Mouse (Mus musculus) megakaryocyte-erythroid progenitor cell, adult 5 weeks (primary cell): ENCODE measurements around the gene Rufy2. TPM values are rescaled to one million over a fixed set of nuclear protein-coding genes. Genes with fewer than 3 reads are reported as not detected.

ENCODE experiments used
- polyA plus RNA-seq: library from polyadenylated mRNA; stranded (reverse); fragments of >175 nt; gene quantifications from 2 replicates; pipeline ENCODE4 v1.2.3, GENCODE M21; 2012

Rufy2 gene
- 0.69 and 0.87 TPM in 2 replicates for polyA plus RNA-seq

GRCm38 (mm10) chr10:62980039-62980954 is at the start of gene Rufy2:
Gene Rufy2 (plus strand): TSS chr10:62980223.

DNA sequence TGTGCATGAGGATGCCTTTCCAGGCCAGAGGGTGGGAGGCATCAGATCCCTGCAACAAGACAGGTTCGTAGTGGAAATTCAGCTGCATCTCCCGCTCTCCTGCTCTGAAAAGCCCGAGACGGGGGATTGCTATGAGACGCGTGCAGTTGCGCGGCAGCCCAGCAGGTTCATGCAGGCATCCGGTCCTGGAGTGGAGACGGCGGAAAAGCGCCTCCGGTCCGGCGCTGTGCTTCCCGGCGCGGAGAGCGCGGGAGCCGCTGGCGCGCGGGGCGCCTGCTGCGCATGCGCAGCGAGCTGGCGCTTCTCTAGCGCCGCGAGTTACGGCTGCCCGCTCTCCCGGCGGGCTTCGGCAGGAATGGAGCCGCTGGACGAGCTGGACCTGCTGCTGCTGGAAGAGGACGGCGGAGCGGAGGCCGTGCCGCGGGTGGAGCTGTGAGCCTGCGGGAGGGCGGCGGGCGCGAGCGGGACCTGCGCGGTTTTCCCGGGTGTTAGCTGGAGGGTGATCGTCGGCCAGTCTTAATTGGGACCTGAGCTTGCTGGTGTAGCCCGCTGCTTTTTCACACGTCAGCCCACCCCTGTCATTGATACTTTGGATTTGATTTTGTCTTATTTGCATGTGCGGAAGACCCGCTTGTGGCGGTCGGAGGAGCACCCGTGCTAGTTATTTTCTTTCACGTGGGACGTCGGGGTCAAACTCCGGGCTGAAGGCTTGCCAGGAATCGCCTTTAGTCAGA is 33.1 kb upstream of the Rufy2 start, which contains the start of gene Dna2:
Gene Dna2 (plus strand): TSS at position 289 of the 734 bp plus-strand sequence.

DNA sequence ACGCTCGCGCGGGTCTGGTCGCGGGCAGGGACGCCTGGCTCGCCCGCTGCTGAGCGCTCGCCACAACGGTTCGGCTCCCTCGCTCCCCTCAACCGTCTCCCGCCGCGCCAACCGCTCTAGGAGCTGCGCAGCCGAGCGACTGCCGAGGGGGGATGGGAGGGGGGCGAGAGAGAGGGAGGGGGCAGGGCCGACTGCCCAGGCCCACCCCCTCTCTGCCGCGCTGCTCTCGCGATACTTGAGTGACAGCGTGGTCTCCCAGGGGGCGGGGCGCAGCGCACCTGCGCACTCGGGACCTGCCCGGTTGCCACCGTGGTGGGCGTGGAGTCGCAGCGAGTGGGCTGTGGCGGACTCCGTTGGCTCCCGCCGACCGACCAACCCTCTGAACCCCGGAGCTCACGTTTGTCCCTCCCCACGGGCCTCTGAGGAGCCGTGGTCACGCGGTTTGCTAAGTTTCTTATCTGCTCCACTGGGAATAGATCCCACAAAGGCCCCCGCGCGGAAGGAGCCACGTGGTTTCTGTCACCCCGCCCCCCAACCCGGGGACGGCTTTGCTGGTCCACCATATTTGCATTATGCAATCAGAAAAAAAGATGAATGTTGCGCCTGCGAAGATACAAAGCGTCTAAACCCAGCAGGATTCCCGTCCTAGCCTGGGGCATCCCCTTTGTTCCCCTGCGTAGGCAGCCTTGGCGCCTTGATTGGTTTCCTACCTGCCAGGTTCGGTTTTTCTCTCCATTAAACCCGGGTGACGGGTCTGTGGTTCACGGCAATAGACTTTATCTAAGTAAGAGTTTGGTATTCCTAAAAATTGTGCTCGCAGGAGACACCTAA is 43.9 kb downstream of the Rufy2 start, which contains the start of the genes Hnrnph3 and Pbld2:
Gene Hnrnph3 (minus strand): TSS at position 469 of the 831 bp plus-strand sequence.
Gene Pbld2 (plus strand): TSS at position 567 of the 831 bp plus-strand sequence.

GRCm38 (mm10) chr10:63059862-63060261 is 79.8 kb downstream of the Rufy2 start, which contains the start of gene Pbld1:
Gene Pbld1 (plus strand): TSS chr10:63060162.

Other genes with a start within 250 kb of the Rufy2 start
- 9.8 and 13.7 TPM in 2 replicates for gene Ccar1, start 187.9 kb upstream of the Rufy2 start, polyA plus RNA-seq
- 0.97 and 4.5 TPM in 2 replicates for gene Tet1, start 71.2 kb upstream of the Rufy2 start, polyA plus RNA-seq
- 10.8 and 11.9 TPM in 2 replicates for gene Slc25a16, start 59.6 kb upstream of the Rufy2 start, polyA plus RNA-seq
- gene Dna2, start 33.2 kb upstream of the Rufy2 start, polyA plus RNA-seq: 11.1 and 12.6 TPM in 2 replicates
- 17.3 and 19.6 TPM in 2 replicates for gene Hnrnph3, start 44.0 kb downstream of the Rufy2 start, polyA plus RNA-seq
- not detected in 2 replicates for gene Pbld2, start 44.1 kb downstream of the Rufy2 start, polyA plus RNA-seq
- gene Pbld1, start 79.9 kb downstream of the Rufy2 start, polyA plus RNA-seq: 0.12 TPM in 1 of 2 replicates, not detected in the other
- not detected in 2 replicates for gene Atoh7, start 119.4 kb downstream of the Rufy2 start, polyA plus RNA-seq
- gene Mypn, start 223.7 kb downstream of the Rufy2 start, polyA plus RNA-seq: 0.03 TPM in 1 of 2 replicates, not detected in the other